Mouse (Mus musculus): ENCODE data around the gene Anks1. TPM values are rescaled to one million over a fixed set of nuclear protein-coding genes. Genes with fewer than 3 reads are reported as not detected.
A peak's percentile ranks its signal among the peaks of the same experiment; 100 is the strongest.

Anks1 gene
- polyA plus RNA-seq, 1 experiment from 2014 or later, result 7.7 TPM

DNA sequence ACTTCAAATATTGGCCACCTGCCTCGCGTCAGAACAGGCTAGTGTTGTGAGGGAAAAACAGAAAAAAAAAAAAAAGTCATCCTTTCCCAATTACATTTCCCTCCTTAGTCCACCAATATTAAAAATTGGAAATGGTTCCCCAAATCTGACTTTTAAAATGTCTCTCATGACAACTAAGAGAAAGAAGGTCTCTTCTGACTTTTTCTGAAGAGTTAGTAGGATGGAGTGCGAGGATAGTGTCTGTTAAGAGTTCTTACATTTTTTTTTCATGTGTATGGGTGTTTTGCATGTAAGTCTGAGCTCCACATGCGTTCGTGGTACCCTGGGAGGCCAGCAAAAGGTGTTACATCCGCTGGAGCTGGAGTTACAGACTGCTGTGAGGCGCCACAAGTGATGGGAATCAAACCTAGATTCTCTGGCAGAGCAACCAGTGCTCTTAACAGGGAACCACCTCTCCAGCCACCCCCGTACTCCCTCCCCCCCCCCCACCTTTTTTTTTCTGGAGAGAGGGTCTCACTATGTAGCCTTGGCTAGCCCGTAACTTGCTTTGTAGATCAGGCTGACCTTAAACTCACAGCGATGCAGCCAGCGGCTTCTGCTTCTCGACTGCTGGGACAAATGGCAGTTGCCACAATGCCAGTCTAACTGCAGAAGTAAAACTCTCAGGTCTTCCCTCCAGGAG, 759 bp upstream of the Anks1 start:
- Histone ChIP-seq H3K36me3 (peaks cover 19% of the 10 kb centered on the region), H3K9me3 (no peaks in the 10 kb centered on the region), H3K4me3 (peak overlapping the region; percentile 97), H3K27me3 (replicated peaks) (no peaks in the 10 kb centered on the region), H3K27ac (replicated peaks) (peak overlapping the region; percentile 88), H3K4me1 (peaks cover 34% of the 10 kb centered on the region), H3K4me2 (peak overlapping the region; percentile 99), H3K9ac (peak overlapping the region; percentile 96)
- WGBS, result under 1% methylated on average over 12 of the region's 12 CpGs
- ATAC-seq (ENCODE audit: extremely low read depth, insufficient number of reproducible peaks, low FRiP score, low TSS enrichment), result no peak

DNA sequence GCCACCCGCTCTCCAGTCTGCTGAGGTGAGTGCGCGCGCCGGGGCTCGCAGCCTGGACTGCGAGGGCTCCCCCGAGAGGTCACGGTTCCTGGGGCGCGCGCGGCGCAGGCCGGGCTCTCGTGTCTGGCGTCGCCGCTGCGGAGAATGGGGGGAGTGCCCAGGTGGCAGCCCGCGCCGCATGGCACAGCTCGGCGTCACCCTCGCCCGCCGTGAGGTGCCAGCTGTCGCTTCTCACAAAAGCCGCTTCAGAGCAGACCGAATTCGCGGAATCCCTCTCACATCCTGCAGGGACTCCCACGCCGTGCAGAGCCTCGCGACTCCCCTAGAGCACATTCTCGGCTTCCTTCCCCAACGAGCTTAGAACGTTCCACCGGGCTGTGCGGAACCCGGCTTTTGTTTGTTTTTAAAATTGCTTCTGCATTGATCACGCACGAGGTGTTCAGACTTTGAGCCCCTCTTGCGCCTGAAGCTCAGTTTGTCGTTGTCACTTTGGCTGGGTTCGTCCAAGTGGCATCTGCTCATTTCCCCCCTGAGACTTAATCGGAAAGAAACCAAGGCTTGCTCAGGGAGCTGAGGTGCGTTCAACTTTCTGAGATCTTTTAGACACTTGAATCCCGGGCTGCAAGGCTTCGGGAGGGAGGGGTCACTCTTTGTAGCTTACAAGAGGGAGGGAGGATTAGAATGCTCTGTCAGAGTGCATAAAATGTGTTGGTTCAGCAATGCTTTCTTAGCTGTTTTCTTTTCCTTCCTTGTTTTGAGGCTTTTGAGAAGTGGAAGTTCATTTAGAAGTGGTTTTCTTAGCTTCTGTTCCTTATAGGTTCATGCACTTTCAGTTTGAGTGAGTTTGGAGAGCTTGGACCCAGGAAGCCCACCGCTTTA, 755 bp downstream of the Anks1 start, which contains the start of gene Taf11:
Gene Taf11, minus strand, starts transcription at position 223 of the 879 bp plus-strand sequence.
- Histone ChIP-seq H3K4me3 (peak within 1 kb of the TSS; percentile 97), H3K36me3 (peaks cover 15% of the 10 kb centered on the region), H3K9ac (peak within 1 kb of the TSS; percentile 96), H3K27me3 (replicated peaks) (no peaks in the 10 kb centered on the region), H3K4me1 (peaks cover 34% of the 10 kb centered on the region), H3K9me3 (no peaks in the 10 kb centered on the region), H3K4me2 (peak within 1 kb of the TSS; percentile 99), H3K27ac (replicated peaks) (peak within 1 kb of the TSS; percentile 88)
- 2% methylated on average over 53 of the region's 53 CpGs for WGBS
- ATAC-seq (ENCODE audit: extremely low read depth, insufficient number of reproducible peaks, low FRiP score, low TSS enrichment), result peak; percentile 48; the same call in 1 of the 2 replicates

DNA sequence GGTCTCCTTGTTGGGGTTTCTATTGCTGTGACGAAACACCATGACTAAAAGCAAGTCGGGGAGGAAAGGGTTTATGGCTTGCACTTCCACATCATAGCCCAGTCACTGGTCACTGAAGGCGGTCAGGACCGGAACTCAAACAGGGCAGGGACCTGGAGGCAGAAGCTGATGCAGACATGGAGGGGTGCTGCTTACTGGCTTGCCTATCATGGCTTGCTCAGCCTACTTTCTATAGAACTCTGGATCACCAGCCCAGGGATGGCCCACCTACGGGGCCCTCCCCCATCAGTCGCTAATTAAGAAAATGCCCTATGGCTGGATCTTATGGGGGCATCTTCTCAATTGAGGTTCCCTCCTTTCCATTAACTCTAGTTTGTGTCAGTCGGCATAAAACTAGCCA, 2.3 kb downstream of the Anks1 start:
- H3K27ac ChIP-seq (replicated peaks), result no peak overlapping the region
- no peaks in the 10 kb centered on the region for H3K27me3 ChIP-seq (replicated peaks)
- ATAC-seq (ENCODE audit: extremely low read depth, insufficient number of reproducible peaks, low FRiP score, low TSS enrichment), result no peak
- peaks cover 10% of the 10 kb centered on the region for H3K36me3 ChIP-seq
- WGBS, result 86% methylated on average over 7 of the region's 7 CpGs
- H3K9me3 ChIP-seq, result no peaks in the 10 kb centered on the region
- peak overlapping the region; percentile 99; the same call in 1 of the 2 replicates for H3K4me2 ChIP-seq
- H3K4me1 ChIP-seq, result peaks cover 29% of the 10 kb centered on the region
- H3K9ac ChIP-seq, result no peak overlapping the region
- H3K4me3 ChIP-seq, result no peak overlapping the region

DNA sequence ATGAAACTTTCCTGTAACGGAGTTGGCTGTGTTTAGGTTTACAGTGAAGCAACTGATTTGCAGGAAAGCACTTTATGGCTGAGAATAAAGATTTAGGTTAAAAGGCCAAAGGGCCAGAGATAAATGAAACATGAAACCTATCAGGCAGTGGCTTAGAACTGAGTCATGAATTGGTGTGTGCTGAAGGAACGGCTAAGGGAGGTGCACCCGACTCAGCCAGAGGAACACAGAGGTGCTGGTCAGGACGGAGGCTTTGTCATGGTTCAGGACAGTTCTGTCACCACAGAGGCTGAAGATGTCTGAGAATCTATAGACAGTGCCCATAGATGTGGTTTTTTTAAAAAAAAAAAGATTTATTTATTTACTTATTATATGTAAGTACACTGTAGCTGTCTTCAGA, 5.6 kb downstream of the Anks1 start:
- ATAC-seq (ENCODE audit: extremely low read depth, insufficient number of reproducible peaks, low FRiP score, low TSS enrichment), result no peak
- H3K4me2 ChIP-seq, result no peak overlapping the region
- H3K4me3 ChIP-seq, result no peak overlapping the region
- no peaks in the 10 kb centered on the region for H3K27me3 ChIP-seq (replicated peaks)
- peaks cover 10% of the 10 kb centered on the region for H3K36me3 ChIP-seq
- H3K9ac ChIP-seq, result no peak overlapping the region
- no peak overlapping the region for H3K27ac ChIP-seq (replicated peaks)
- no peaks in the 10 kb centered on the region for H3K9me3 ChIP-seq
- 79% methylated on average over 4 of the region's 4 CpGs for WGBS
- H3K4me1 ChIP-seq, result peaks cover 33% of the 10 kb centered on the region

DNA sequence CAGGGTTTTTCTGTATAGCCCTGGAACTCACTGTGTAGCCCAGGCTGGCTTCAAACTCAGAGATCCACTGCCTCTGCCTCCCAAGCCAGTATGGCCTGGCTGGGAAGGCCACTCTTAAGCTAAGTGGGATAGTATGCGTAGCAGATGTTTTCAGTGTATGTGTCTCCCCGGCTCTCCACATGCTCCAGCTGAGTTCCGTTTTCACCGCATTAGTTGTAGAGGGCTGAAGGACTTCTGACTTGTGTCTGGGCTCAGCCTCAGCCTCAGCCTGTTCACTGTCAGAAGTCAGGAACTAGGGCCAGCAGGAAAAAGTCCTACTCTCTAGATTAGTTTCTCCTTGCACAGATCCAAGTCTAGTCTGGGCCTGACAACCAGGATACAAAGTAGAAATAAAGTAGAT, 7.3 kb downstream of the Anks1 start:
- peaks cover 10% of the 10 kb centered on the region for H3K36me3 ChIP-seq
- no peak overlapping the region for H3K9ac ChIP-seq
- no peak for ATAC-seq (ENCODE audit: extremely low read depth, insufficient number of reproducible peaks, low FRiP score, low TSS enrichment)
- no peak overlapping the region for H3K27ac ChIP-seq (replicated peaks)
- peaks cover 30% of the 10 kb centered on the region for H3K4me1 ChIP-seq
- no peak overlapping the region for H3K4me2 ChIP-seq
- no peak overlapping the region for H3K4me3 ChIP-seq
- WGBS, result 60% methylated on average over 4 of the region's 4 CpGs
- no peaks in the 10 kb centered on the region for H3K9me3 ChIP-seq
- no peaks in the 10 kb centered on the region for H3K27me3 ChIP-seq (replicated peaks)

DNA sequence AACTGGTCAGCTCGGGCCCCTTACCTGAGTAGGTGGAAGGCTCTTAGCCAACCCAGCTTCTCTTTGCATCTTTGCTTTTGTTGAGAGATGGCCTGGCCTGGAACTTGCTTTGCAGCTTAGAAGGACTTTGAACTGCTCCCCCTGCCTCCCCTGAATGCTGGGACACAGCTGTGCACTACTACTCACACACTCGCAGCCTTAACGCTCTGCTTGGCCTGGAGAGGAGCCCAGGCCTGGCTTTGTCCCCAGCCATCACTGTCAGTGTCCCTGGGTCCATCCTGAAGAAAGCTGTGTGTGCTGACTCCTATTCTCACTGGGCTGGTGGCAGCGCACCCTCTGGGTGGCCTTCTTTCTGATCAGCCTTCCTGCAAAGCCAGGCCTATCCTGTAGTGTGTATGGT, 11.6 kb downstream of the Anks1 start:
- H3K4me3 ChIP-seq, result no peak overlapping the region
- H3K36me3 ChIP-seq, result no peaks in the 10 kb centered on the region
- no peak overlapping the region for H3K4me2 ChIP-seq
- H3K27ac ChIP-seq (replicated peaks), result no peak overlapping the region
- H3K9ac ChIP-seq, result no peak overlapping the region; the same call in 1 of the 2 replicates
- ATAC-seq (ENCODE audit: extremely low read depth, insufficient number of reproducible peaks, low FRiP score, low TSS enrichment), result no peak
- peaks cover 39% of the 10 kb centered on the region for H3K4me1 ChIP-seq
- no peaks in the 10 kb centered on the region for H3K27me3 ChIP-seq (replicated peaks)
- 69% methylated on average over 4 of the region's 4 CpGs for WGBS
- no peaks in the 10 kb centered on the region for H3K9me3 ChIP-seq

DNA sequence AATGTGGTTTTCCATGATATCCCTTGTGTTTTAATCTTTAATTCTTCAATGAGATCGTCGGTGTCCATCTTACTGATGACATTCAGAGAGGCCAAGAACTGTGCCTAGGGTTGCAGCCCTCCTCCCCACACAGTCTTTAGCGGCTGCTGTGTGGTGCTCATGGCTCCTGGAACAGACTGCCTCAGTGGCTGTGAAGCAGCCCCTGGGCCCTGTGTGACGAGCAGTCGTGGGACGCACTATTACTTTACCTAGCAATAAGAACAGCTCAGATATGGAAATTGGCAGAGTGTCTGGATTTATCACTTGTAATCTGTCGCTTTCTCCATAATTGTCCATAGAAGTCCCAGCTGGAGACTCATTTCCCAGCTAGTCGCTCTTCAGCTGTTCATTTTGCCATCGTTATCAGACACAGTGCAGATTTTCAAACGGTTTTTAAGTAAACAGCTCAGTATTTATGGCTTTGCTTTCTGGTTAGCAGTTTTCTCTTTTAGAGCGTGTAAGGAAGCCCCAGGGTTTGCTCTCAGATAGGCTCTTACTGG, 13.1 kb downstream of the Anks1 start:
- 77% methylated on average over 11 of the region's 11 CpGs for WGBS
- Histone ChIP-seq H3K4me2 (no peak overlapping the region), H3K27me3 (replicated peaks) (no peaks in the 10 kb centered on the region), H3K4me3 (no peak overlapping the region), H3K4me1 (peaks cover 54% of the 10 kb centered on the region), H3K27ac (replicated peaks) (no peak overlapping the region), H3K36me3 (no peaks in the 10 kb centered on the region), H3K9me3 (no peaks in the 10 kb centered on the region), H3K9ac (no peak overlapping the region)
- ATAC-seq (ENCODE audit: extremely low read depth, insufficient number of reproducible peaks, low FRiP score, low TSS enrichment), result no peak

DNA sequence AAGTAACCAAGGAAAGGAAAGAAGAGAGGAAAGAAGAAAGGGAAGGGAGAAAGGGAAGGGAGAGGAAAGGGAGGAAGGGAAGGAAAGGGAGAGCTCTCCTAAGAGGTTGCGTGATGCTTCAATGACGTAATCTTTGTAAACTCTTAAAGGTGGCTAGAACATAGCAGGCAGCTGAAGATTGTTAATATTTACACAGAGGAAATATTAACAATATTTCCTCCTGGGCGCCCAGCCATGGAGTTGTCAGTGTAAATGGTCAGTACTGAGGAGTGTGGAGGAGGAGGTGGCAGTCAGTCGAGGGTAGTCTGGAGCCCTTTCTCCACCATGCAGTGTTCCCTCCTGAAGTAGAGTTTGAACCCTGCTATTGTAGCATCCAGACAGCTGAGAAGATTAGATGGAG, 15.9 kb downstream of the Anks1 start:
- Histone ChIP-seq H3K27me3 (replicated peaks) (no peaks in the 10 kb centered on the region), H3K4me1 (peaks cover 43% of the 10 kb centered on the region), H3K36me3 (no peaks in the 10 kb centered on the region), H3K4me2 (no peak overlapping the region), H3K4me3 (no peak overlapping the region), H3K9me3 (no peaks in the 10 kb centered on the region), H3K27ac (replicated peaks) (no peak overlapping the region), H3K9ac (no peak overlapping the region)
- ATAC-seq (ENCODE audit: extremely low read depth, insufficient number of reproducible peaks, low FRiP score, low TSS enrichment), result no peak
- WGBS, result 74% methylated on average over 4 of the region's 4 CpGs

DNA sequence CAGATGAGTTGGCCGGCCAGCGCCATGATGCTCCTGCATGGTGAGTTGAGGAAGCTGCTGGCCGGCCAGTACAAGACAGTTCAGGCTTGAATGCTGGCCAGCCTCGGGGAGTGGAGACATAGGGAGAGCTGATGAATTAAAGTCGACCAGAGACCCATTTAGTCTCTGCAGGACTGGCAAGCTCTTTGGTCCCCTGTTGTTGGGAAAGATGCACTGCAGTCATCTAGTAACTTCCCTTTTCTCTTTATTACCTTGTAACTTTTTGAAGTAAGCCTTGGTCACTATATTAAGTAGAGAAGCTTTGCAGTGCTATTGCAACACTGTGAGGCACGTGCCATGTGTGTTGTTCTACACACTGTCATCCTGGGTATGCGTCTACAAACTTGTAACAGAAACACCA, 16.4 kb downstream of the Anks1 start:
- Histone ChIP-seq H3K27me3 (replicated peaks) (no peaks in the 10 kb centered on the region), H3K27ac (replicated peaks) (no peak overlapping the region), H3K9me3 (no peaks in the 10 kb centered on the region), H3K36me3 (no peaks in the 10 kb centered on the region), H3K9ac (no peak overlapping the region), H3K4me3 (no peak overlapping the region), H3K4me2 (no peak overlapping the region), H3K4me1 (peaks cover 39% of the 10 kb centered on the region)
- ATAC-seq (ENCODE audit: extremely low read depth, insufficient number of reproducible peaks, low FRiP score, low TSS enrichment), result no peak
- WGBS, result 69% methylated on average over 7 of the region's 7 CpGs

DNA sequence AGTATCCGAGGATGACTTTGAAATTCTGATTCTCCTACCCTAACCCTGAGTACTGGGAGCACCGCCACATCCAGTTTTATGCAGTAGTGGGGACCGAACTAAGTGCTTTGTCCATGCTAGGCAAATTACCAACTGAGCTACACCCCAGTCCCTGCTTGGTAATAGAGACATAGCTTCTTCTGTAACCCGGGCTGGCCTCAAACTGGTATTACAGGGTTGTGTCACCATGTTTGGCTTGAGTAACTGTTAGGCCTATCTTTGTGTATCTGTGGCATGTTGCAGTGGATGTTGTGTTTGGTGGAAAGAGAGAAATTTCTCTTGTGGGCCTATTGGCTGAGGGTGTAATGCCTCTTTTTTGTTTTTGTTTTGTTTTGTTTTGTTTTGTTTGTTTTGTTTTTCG, 21.2 kb downstream of the Anks1 start:
- no peak for ATAC-seq (ENCODE audit: extremely low read depth, insufficient number of reproducible peaks, low FRiP score, low TSS enrichment)
- H3K9ac ChIP-seq, result no peak overlapping the region
- no peaks in the 10 kb centered on the region for H3K9me3 ChIP-seq
- peaks cover 34% of the 10 kb centered on the region for H3K4me1 ChIP-seq
- no peaks in the 10 kb centered on the region for H3K27me3 ChIP-seq (replicated peaks)
- no peaks in the 10 kb centered on the region for H3K36me3 ChIP-seq
- 85% methylated on average over 5 of the region's 5 CpGs for WGBS
- H3K27ac ChIP-seq (replicated peaks), result no peak overlapping the region
- H3K4me3 ChIP-seq, result no peak overlapping the region
- H3K4me2 ChIP-seq, result no peak overlapping the region

DNA sequence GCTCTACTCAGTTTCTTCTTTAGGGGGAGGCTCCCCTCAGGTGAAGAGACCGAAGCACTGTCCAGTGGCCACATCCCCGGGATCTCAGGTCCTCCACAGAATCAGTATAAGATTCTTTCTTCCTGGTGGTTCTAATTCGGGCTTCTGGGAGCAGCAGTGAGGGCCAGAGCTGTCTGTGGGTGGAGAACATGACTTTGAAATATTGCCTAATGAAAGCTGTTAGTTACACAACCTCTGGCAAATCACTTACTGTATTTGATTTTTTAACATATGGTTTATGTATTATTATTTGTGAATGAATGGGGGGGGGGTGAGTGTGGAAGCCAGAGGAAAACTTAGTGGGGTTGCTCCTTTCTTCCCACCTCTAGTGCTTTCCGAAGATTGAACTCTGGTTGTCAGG, 22.7 kb downstream of the Anks1 start:
- Histone ChIP-seq H3K4me3 (no peak overlapping the region), H3K27ac (replicated peaks) (no peak overlapping the region), H3K9ac (no peak overlapping the region), H3K4me2 (no peak overlapping the region), H3K36me3 (no peaks in the 10 kb centered on the region), H3K27me3 (replicated peaks) (no peaks in the 10 kb centered on the region), H3K4me1 (peaks cover 26% of the 10 kb centered on the region), H3K9me3 (no peaks in the 10 kb centered on the region)
- no peak for ATAC-seq (ENCODE audit: extremely low read depth, insufficient number of reproducible peaks, low FRiP score, low TSS enrichment)
- WGBS, result 81% methylated on average over 4 of the region's 4 CpGs
